ENCODE assay signal across 15 mouse cellular contexts in the genomic region with DNA sequence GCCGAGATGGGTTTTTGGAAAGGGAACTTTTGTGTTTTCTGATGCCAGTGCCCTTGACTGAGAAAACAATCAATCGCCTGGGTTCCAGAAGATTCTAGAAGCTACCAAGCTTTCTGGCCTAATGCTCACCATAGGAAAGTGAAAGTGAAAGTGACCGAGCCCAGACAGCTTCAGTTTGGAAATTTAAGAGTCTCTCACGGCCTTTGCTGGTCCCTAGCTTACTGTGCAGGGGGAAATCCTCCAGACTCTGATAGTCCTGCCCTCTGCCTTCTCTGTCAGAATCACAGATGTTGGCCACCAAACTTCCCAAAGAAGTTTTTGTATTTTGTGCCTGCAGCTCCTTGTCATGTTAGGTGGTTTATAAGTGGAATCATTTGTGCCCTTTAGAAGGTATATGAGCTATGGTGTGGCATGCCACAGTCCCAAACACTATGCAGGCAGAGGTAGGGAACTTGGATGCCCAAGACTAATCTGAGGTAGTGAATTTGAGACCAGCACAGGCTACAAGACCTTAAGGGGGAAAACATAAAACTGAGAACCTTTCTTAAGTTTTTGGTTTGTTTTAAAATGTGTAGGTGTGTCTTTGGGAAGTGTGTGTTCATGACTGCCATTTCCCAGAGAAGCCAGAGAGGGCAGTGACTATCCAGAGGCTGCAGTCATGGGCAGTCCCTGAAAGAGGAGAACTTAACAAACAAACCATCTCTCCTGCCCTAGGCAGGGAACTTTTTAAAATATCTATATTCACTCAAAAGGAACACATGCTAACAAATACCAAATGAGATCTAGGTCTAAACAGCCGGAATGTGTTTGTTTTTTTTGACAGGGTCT. TPM values are rescaled to one million over a fixed set of nuclear protein-coding genes. Genes with fewer than 3 reads are reported as not detected.
DNase-seq lines count a peak whose midpoint lies in the region; ATAC-seq and TF ChIP-seq lines count a peak whose summit lies in the region.
"Had no signal": no experiment of that assay in that cellular context is flagged by ENCODE, and none has a peak within 500 bp of the region (broad histone marks: within the 10 kb centered on the region; RNA-seq: fewer than 3 reads in every experiment).

No protein-coding gene starts in this region.

- no peak overlapping the region for H3K9ac ChIP-seq in lung, embryonic 14.5 days
- H3K9ac ChIP-seq in CH12.LX (ENCODE audit: insufficient read depth, low read depth) = no peak overlapping the region
- H3K9ac ChIP-seq: liver, embryonic 14.5 days; stomach, embryonic 15.5 days had no signal

- no peaks in the 10 kb centered on the region for H3K79me2 ChIP-seq in CH12.LX (replicated peaks; ENCODE audit: control insufficient read depth, extremely low read depth, insufficient read depth, poor library complexity, severe bottlenecking)

- H3K27ac ChIP-seq in lung, embryonic 14.5 days (ENCODE audit: low read depth) = no peak overlapping the region
- H3K27ac ChIP-seq in CH12.LX (ENCODE audit: insufficient read depth, low read depth) = no peak overlapping the region
- H3K27ac ChIP-seq: liver, embryonic 14.5 days; stomach, embryonic 15.5 days had no signal

- no peaks in the 10 kb centered on the region for H3K36me3 ChIP-seq in lung, embryonic 14.5 days (ENCODE audit: insufficient read depth)
- no peaks in the 10 kb centered on the region for H3K36me3 ChIP-seq in CH12.LX (replicated peaks in 1 of 2; ENCODE audit: control insufficient read depth in 1 of 2, insufficient read depth in 1 of 2, low read length in 1 of 2)
- H3K36me3 ChIP-seq: stomach, embryonic 15.5 days had no signal

- no peak for ATAC-seq in lung, embryonic 14.5 days (ENCODE audit: insufficient read depth)
- peak; percentile 76 for ATAC-seq in common myeloid progenitor, adult 5-6 weeks (replicated peaks; ENCODE audit: low read depth, poor library complexity, severe bottlenecking)
- ATAC-seq in erythroblast, adult 5-6 weeks (replicated peaks; ENCODE audit: low FRiP score, poor library complexity, severe bottlenecking) = no peak

- no peak overlapping the region for H3K4me2 ChIP-seq in lung, embryonic 14.5 days
- H3K4me2 ChIP-seq in CH12.LX (ENCODE audit: insufficient read depth, low read depth, poor library complexity, severe bottlenecking) = peak overlapping the region; percentile 61
- H3K4me2 ChIP-seq: stomach, embryonic 15.5 days had no signal

- in situ Hi-C loops in CH12.LX (cut with MboI; ENCODE audit: low pct_ligation_motif_present, low pct_unique_long_range_greater_than_20kb, low sequenced_read_pairs) = no loop called here

- no peak for TF ChIP-seq POLR2A in CH12.LX (IDR thresholded peaks at IDR 0.05; ENCODE audit: low read depth, low read length)

- 70% methylated on average over 5 of the region's 5 CpGs for WGBS in lung, embryonic 14.5 days

- H3K4me1 ChIP-seq in lung, embryonic 14.5 days (ENCODE audit: insufficient read depth) = 0 out of 2 replicates have a peak, but pooled peaks cover 7% of the 10 kb centered on the region
- peaks cover 0 to 18% of the 10 kb centered on the region in 2 experiments; a peak in 2 of 4 replicates for H3K4me1 ChIP-seq in CH12.LX (ENCODE audit: control insufficient read depth in 1 of 2, insufficient read depth in 2 of 2)
- H3K4me1 ChIP-seq: stomach, embryonic 15.5 days had no signal

- dilution Hi-C loops in CH12.LX (cut with MboI; ENCODE audit: extremely low pct_ligation_motif_present, extremely low pct_unique_long_range_greater_than_20kb, low sequenced_read_pairs) = no loop called here

- DNase-seq in lung, embryonic 14.5 days = peak; percentile 50
- no peak for DNase-seq in lung, postnatal 10 days
- peak; percentile 74 for DNase-seq in CH12.LX (ENCODE audit: extremely low read depth)
- DNase-seq in naive thymus-derived CD4-positive, alpha-beta T cell, adult 2 months (ENCODE audit: low read depth) = peak; percentile 65
- no peak for DNase-seq in right cerebral cortex, postnatal 14 days
- DNase-seq: cerebellum, postnatal 36 days; gastrocnemius, postnatal 10 days; heart, postnatal 4 days; kidney, adult 18-20 months had no signal

- TF ChIP-seq CTCF in lung, embryonic 14.5 days (IDR thresholded peaks at IDR 0.05; ENCODE audit: low read depth) = no peak
- TF ChIP-seq CTCF in CH12.LX (conservative IDR thresholded peaks at IDR 0.05 in 1 of 2, IDR thresholded peaks at IDR 0.05 in 1 of 2; ENCODE audit: low read depth in 2 of 2, low read length in 2 of 2) = 0 out of 4 replicates have a peak, but pooled peaks of 1 of the 2 experiments have one; percentile 10

- no peak overlapping the region for H3K4me3 ChIP-seq in lung, embryonic 14.5 days (ENCODE audit: low read depth, low read length)
- H3K4me3 ChIP-seq in CH12.LX (replicated peaks in 1 of 3; ENCODE audit: low read depth in 2 of 3, low read length in 2 of 3, poor library complexity in 1 of 3) = no peak overlapping the region
- H3K4me3 ChIP-seq: erythroblast, embryonic 14.5 days; stomach, embryonic 15.5 days had no signal

- peak; percentile 55 for TF ChIP-seq EP300 in CH12.LX (IDR thresholded peaks at IDR 0.05; ENCODE audit: low read length)

- no peaks in the 10 kb centered on the region for H3K27me3 ChIP-seq in lung, embryonic 14.5 days (ENCODE audit: insufficient read depth, low read length)
- H3K27me3 ChIP-seq in CH12.LX (replicated peaks) = no peaks in the 10 kb centered on the region
- H3K27me3 ChIP-seq: stomach, embryonic 15.5 days had no signal

- H3K9me3 ChIP-seq in lung, embryonic 14.5 days (ENCODE audit: low read depth, low read length) = no peaks in the 10 kb centered on the region
- no peaks in the 10 kb centered on the region for H3K9me3 ChIP-seq in CH12.LX (replicated peaks; ENCODE audit: low read length)
- H3K9me3 ChIP-seq: stomach, embryonic 15.5 days had no signal

- peak; percentile 4 for TF ChIP-seq RAD21 in CH12.LX (IDR thresholded peaks at IDR 0.05; ENCODE audit: low read depth, low read length)

TF ChIP-seq in CH12.LX, 34 proteins besides CTCF, POLR2A, EP300 and RAD21:
- TF ChIP-seq MAZ (IDR thresholded peaks at IDR 0.05; ENCODE audit: low read depth, low read length) (no peak), ETS1 (conservative IDR thresholded peaks at IDR 0.05; ENCODE audit: low read depth, low read length) (peak; percentile 66), IRF4 (IDR thresholded peaks at IDR 0.05; ENCODE audit: low read depth, low read length) (peak; percentile 74; the same call in 1 of the 2 replicates), ZC3H11A (IDR thresholded peaks at IDR 0.05; ENCODE audit: low read depth, low read length) (no peak), SIN3A (IDR thresholded peaks at IDR 0.05; ENCODE audit: low read length) (no peak), NELFE (IDR thresholded peaks at IDR 0.05; ENCODE audit: low read depth, low read length) (no peak)
TF ChIP-seq in CH12.LX: peak in this region for 2.

RNA-seq across cellular contexts. Expression of a gene that starts 1.1 kb away (rescaled TPM):
- not detected in 2 replicates for polyA plus RNA-seq in lung, embryonic 14.5 days (2014; fragmentation: Nextera tagmentation; extraction: Ambion mirVana)
- not detected in 2 replicates for total RNA-seq in CH12.LX (2012; rRNA removed)
- total RNA-seq in CH12.LX (2014; rRNA removed) = not detected in 2 replicates
- not detected in 2 replicates for polyA plus RNA-seq in CH12.LX (2012; ENCODE audit: insufficient read length, low read depth)
- not detected in 2 replicates for total RNA-seq in common myeloid progenitor, adult 5-6 weeks (2017)
- not detected in 2 replicates for total RNA-seq in erythroblast, adult 5-6 weeks (2015; ENCODE audit: low replicate concordance)
- not detected in 2 replicates for total RNA-seq in erythroblast, adult 5-6 weeks (2017; ENCODE audit: low replicate concordance)
- total RNA-seq: gastrocnemius, postnatal 10 days; monocyte, adult 5-6 weeks had no signal
- polyA plus RNA-seq: erythroblast, embryonic 14.5 days; liver, embryonic 14.5 days; stomach, embryonic 15.5 days had no signal

RNA-seq across cellular contexts. Expression of a gene that starts 2.5 kb away (rescaled TPM):
- 0.29 and 1.0 TPM in 2 replicates for polyA plus RNA-seq in lung, embryonic 14.5 days (2014; fragmentation: Nextera tagmentation; extraction: Ambion mirVana)
- total RNA-seq in CH12.LX (2012; rRNA removed) (0.08 TPM in 1 of 2 replicates, not detected in the other), CH12.LX (2014; rRNA removed) (0.26 and 0.35 TPM in 2 replicates)
- 0.43 and 0.48 TPM in 2 replicates for polyA plus RNA-seq in CH12.LX (2012; ENCODE audit: insufficient read length, low read depth)
- total RNA-seq in common myeloid progenitor, adult 5-6 weeks (2017) = not detected in 2 replicates
- total RNA-seq in erythroblast, adult 5-6 weeks (2015; ENCODE audit: low replicate concordance) = not detected in 2 replicates
- total RNA-seq in erythroblast, adult 5-6 weeks (2017; ENCODE audit: low replicate concordance) = not detected in 2 replicates
- total RNA-seq: monocyte, adult 5-6 weeks had no signal
- polyA plus RNA-seq: erythroblast, embryonic 14.5 days had no signal

Comparison
In these comparisons a context has a peak if more than half of its experiments do, and no peak if none do; other contexts are left out.
1. DNase-seq: peak in lung, embryonic 14.5 days (single experiment), CH12.LX (single experiment) and naive thymus-derived CD4-positive, alpha-beta T cell, adult 2 months (single experiment); none in lung, postnatal 10 days (single experiment) and right cerebral cortex, postnatal 14 days (single experiment).